Mouse (Mus musculus) CH12F3 (cell line): ENCODE data around the gene Ranbp2.
"Not testable (repeated sequence)": the region's sequence is repeated elsewhere in the genome, so short reads cannot be mapped to it uniquely, and the experiment has no call there.

ENCODE experiments used
- in situ Hi-C: fragments of 300-500 bp; cut with MboI; formaldehyde crosslinking; loops from 2 replicates; pipeline ENCODE4 v1.14.3; 2020; ENCODE audit warnings: low sequenced_read_pairs

The Ranbp2 gene

GRCm38 (mm10) chr10:58496732-58497131 is 50.0 kb downstream of the Ranbp2 start:
- in situ Hi-C loops: no loop called here

GRCm38 (mm10) chr10:58497320-58498284 is 50.9 kb downstream of the Ranbp2 start, which contains the start of gene Ccdc138:
Gene Ccdc138, plus strand, starts transcription at chr10:58497948.
- in situ Hi-C loops: no loop called here

- in situ Hi-C loops: no loop called here
Measured at GRCm38 (mm10) chr10:58498516-58498915, 51.8 kb downstream of the Ranbp2 start.

GRCm38 (mm10) chr10:58529358-58529757 is 82.6 kb downstream of the Ranbp2 start:
- in situ Hi-C loops: no loop called here

- in situ Hi-C loops: no loop called here
Measured at GRCm38 (mm10) chr10:58530896-58531790, 84.4 kb downstream of the Ranbp2 start.

- in situ Hi-C loops: no loop called here
Measured at GRCm38 (mm10) chr10:58532177-58532576, 85.5 kb downstream of the Ranbp2 start.

GRCm38 (mm10) chr10:58536276-58536675 is 89.6 kb downstream of the Ranbp2 start:
- in situ Hi-C loops: not testable (repeated sequence)

GRCm38 (mm10) chr10:58540613-58541012 is 93.9 kb downstream of the Ranbp2 start:
- in situ Hi-C loops: no loop called here
